Mouse (Mus musculus) urinary bladder, postnatal 4 days (tissue): Measurements from ENCODE around the gene Tmem121.
"Not testable (repeated sequence)": the region's sequence is repeated elsewhere in the genome, so short reads cannot be mapped to it uniquely, and the experiment has no call there.

ENCODE experiments used
- DNase-seq, 2 experiments: peaks; one replicate each; pipeline ENCODE4 v3.0.0; 2021 to 2022; ENCODE audit warnings: low spot score in 2 of 2

Tmem121 gene

DNA sequence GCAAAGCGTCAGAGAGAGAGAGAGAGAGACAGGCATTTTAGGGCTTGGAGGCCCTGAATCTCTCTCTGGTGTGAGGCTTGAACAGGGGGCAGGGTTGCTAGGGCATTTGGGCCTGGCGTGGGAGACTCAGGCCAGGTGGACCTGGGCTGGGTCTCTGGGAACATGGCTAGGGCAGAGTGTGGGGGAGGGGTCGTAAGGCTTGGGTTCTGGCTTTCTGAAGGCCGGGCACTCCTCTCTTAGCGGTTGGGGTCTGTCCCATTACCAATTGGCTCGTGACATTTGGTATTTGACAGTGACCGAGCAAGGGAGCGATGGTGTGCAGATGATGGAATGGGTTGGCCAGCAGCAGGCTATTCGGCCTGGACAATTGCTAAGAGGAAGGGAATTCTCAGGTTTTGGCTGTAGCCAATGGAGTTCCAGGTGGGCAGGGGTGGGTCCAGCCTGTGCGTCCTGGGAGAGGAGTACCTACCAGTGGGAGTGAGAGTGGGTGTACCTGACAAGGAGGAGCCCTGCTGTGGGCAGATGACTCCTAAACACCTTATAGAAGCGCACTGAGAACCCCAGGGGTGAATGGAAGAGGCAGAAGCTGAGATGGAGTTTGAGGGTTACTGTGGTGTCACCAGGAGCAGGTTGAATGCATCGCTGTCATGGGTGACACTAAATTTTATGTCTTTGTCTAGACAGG lies 738 bp downstream of the Tmem121 start:
- no peak for DNase-seq

DNA sequence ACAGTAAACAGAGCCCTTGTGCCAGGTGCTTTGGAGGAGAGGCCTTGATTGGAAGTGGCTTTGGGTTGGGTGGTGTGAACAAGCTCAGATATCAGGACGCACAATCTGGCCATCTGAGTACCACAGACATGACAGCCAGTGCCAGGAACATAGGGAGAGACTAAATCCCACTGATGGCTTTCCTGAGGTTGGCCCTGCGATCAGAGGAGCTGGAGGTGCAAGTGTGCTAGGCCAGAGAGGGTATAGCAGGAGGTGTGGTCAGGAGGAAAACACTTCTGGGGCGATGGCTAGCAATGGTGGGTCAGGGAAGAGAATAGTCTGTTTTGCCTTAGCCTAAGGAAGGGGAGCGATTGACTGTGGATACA lies 1.3 kb downstream of the Tmem121 start:
- no peak for DNase-seq

DNA sequence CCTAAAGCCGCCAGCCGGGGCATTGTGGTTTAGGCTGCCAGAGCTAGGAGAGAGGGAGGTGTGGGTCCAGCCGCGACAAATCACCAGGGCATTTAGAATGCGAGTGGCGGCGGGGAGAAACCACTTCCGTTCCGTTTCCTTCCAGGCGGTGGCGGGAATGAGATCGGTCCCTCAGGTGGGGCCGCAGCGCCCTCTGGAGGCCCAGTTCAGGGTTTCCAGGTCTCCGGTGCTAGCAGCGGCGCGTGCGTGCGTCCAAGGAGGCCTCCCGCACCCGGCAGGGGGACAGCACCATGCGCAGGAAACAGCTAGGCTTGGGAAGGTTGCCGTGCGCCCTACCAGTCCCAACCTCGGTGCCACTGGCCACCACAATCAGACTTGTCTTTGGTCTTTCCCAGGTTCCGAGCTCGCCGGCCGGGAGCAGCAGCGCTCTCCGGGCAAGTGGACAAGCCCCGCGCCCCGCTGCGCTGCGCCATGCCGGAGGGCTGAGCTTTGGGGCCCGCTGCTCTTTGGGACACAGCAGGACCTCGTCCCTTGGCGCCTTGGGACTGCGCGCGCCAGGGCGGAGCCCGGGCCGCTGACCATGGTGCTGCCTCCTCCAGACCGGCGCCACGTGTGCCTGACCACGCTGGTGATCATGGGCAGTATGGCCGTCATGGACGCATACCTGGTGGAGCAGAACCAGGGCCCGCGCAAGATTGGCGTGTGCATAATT lies 2.0 kb downstream of the Tmem121 start:
- DNase-seq, result peak; percentile 64 to 82

DNA sequence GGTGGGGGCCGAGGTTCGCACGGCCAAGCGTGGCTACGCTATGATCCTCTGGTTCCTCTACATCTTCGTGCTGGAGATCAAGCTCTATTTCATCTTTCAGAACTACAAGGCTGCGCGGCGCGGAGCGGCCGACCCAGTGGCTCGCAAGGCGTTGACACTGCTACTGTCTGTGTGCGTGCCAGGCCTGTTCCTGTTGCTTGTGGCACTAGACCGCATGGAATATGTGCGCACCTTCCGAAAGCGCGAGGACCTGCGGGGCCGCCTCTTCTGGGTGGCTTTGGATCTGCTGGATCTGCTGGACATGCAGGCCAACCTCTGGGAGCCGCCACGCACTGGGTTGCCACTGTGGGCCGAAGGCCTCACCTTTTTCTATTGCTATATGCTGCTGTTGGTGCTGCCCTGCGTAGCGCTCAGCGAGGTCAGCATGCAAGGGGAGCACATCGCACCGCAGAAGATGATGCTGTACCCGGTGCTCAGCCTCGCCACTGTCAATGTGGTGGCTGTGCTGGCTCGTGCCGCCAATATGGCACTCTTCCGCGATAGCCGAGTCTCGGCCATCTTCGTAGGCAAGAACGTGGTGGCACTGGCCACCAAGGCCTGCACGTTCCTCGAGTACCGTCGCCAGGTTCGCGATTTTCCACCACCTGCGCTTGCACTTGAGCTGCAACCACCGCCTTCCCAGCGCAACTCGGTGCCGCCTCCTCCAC lies 2.8 kb downstream of the Tmem121 start:
- no peak for DNase-seq

DNA sequence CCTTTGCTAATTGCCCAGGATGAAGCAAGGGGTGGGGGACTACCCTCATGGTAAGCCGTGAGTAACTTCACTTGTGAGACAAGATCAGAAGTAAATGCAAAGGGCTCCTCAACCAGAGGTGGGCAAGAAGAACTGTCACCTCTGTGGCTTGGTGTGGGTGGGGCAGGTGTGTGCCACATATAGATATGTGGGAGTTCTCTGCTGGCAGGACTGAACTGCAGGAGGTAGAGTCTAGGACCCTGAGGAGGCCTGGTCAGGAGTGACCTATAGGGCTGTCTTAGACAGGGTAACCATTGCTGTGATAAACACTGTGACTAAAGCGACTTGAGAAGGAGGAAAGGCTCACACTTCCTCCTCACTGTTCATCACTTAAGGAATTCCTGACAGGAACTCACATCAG lies 7.7 kb downstream of the Tmem121 start:
- no peak for DNase-seq

DNA sequence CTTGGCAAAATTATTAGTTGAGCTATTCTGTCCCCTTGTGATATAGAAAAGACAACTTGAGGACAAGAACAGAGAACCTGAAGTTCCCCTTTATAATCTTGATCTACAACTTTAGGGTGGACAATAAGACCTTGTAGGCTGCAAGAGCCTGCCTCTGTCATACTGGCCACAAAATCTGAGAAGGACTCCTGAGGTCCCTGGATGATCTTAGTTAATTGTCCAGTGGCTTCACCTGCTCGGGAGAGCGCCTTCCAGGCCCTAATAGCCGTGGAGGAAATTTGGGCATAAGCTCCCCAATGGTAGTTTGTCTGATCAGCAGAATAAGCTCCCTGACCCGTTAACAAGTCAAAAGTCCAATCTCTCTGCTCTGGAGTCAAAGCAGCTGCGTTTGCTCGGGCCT lies 13.4 kb downstream of the Tmem121 start:
- not testable (repeated sequence) for DNase-seq

DNA sequence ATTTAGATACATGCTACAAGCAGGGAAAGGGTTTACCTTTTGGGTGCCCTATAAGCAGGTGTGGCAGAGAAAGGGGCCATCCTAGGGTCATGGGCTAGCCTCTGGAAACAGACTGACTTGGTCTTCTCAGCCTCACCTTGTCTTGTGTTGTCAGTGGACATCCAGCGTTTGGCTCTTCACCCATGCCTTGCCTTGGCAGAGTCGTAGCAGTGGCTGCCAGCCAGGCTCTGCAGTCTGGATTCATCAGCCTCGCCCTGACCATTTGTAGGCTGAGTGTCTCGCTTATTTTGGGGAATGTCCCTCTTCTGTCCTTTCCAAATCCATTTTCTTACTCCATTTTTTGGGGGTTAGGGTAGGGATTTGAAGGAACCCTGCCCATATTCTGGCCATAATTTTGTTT lies 15.6 kb downstream of the Tmem121 start:
- DNase-seq, result no peak

DNA sequence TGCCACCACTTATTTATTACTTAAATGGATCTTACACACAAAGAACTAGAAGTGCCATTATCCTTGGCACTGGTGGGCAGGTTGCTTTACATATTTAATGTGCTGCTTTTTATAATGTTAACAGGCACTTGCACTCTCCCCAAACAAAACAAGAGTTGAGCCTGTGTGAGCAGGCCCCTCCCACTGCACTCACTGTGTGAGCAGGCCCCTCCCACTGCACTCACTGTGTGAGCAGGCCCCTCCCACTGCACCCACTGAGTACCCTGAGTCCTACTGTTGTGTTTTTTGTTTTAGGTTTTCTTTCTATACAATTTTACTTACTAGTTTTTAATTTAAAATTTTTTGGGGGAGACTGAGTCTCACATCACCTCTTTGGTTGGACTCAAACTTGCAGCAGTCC lies 16.3 kb downstream of the Tmem121 start:
- DNase-seq, result no peak

DNA sequence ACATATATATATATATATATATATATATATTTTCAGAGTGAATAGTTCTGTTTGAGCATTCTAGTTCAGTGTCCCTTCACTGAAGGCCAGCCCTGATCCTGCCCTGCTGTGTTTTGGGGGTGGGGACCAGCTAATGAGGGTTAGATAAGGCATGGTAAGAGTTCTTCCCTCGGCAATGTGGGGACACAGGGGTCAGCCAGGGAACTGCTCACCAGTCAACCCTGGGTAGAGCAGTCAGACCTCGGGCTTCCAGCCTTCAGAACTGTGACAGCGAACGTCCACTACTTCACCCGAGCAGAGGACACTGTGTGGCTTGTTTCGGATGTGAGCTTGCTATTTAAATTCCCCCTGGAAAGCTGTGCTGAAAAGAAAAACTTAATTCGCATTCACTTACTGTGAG lies 17.8 kb downstream of the Tmem121 start:
- DNase-seq, result no peak

DNA sequence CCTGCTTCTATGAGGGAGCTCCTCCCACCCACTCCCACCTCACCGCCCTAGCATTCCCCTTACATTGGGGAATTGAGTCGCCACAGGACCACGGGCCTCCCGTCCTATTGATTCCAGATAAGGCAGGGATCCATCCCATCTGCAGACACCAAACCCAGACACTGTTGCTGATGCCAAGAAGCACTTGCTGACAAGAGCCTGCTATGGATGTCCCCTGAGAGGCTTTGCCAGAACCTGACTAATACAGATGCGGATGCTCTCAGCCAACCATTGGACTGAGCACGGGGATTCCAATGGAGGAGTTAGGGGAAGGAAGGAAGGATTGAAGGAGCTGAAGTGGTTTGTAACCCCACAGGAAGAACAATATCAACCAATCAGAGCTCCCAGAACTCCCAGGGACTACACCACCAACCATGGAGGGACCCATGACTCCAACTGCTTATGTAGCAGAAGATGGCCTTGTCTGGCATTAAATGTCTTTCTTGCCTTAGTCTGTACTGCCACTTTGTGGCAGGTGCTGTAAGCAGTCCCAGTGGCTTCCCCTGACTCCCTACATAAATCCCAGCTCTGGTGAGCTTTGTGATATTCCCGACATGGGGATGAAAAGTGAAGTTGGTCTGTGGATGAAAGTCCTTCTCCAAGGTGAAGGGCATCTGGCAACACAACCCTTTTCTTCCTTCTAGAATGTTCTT lies 19.7 kb downstream of the Tmem121 start:
- DNase-seq, result no peak

DNA sequence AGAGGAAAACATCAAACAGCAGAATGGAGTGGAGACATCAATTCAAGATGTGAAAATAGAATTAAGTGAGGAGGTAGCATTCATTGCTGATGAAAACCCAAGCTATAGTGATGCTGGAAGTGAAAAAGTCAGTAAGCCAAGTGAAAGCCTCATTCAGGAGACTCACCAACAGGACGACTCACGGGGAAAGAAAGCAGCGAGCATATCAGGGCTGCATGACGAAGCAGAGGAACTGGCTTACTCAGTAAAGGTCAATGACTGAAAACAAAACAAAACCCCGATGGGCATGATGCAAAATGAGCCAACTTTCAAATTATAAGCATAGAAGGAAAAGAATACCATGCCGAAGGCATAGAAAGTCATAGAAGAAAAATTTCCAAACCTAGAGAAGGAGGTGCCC lies 22.0 kb downstream of the Tmem121 start:
- DNase-seq, result no peak

DNA sequence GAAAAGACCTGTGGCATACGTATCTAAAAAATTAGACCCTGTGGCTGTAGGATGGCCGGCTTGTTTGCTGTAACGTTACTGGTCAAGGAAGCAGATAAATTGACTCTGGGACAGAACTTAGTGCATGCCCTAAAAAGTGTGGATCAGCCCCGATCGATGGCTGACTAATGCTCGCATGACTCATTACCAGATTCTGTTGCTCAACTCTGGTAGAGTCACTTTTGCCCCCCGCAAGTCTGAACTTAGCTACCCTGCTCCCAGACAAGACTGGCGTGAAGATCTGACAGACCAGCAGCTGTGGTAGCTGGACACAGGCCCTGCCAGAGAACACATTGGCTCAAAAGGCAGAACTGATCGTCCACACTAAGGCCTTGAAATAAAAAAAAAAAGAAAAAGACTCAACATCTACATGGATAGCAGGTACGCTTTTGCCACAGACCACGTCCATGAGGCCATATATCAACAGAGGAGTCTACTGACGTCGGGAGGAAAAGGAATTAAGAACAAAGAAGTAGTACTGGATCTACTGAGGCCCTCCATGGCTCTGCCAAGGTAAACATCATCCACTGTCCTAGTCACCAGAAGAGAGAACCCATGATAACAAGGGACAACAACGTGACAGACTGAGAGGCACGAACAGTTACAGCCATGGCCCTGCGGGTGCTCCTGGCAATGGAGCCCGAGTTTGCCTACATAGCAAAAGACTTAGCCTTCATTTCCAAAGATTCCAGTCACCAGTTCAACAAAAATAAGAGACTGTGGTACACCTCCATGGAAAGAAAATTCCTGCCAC lies 25.1 kb downstream of the Tmem121 start:
- no peak for DNase-seq

DNA sequence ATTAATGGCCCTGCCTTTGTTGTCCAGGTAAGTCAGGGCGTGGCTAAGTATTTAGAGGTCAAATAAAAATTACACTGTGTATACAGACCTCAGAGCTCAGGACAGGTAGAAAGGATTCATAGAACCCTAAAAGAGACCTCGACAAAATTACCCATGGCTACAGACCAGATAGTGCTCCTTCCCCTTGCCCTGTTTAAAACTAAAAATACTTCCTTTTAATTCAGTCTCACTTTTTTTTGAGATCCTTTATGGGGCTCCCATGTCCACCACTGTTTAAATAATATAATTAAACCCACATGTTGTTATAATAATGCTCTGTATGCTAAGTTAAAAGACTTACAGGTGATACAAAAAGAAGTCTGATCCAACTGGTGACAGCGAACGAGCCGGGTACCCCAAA lies 26.0 kb downstream of the Tmem121 start:
- DNase-seq, result no peak

DNA sequence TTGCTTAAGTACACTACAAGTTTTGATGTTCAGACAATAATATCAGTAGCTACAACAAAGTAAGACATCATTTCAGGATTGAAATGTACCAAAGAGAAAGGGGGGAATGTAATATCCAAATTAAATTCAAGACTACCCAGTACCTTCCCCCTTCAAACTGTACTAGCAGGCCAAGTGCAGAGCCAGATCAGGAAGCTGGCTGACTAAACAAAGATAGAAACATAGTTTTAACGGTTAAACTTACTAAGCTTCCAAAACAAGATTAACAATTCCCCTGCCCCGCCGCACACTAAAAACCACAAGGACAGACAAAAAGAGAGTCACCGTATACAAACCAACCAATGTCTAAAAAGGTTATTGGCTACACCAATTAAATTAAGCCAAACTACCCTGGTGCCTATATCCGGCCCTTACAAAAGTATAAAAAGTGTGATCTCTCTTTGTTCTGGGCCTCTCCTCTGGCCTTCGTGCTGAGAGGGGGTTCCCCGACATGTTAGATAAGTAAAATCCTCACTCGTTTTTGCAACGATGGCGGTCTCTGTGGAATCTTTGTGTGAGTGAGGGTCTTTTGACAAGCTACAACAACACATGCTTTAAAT lies 26.7 kb downstream of the Tmem121 start:
- DNase-seq, result no peak

DNA sequence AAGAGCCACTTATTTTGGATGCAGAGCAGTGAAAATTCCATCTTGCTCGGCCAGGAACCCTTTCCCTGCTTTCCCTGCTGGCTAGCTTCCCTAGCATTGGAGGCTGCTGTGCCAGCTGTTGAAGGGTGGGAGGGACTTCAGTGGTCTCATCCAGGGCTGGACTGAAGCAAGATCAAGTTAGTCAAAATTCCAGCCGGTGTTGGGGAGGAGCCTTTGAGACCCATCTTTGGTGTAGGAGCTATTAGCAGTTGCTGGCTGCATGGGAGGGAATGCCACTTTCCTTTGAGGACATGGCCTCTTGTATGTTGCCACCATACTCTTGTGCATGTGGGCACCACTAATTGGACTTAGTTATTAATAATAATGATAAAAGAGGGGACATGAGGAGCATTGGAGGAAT lies 27.5 kb downstream of the Tmem121 start:
- DNase-seq, result no peak

DNA sequence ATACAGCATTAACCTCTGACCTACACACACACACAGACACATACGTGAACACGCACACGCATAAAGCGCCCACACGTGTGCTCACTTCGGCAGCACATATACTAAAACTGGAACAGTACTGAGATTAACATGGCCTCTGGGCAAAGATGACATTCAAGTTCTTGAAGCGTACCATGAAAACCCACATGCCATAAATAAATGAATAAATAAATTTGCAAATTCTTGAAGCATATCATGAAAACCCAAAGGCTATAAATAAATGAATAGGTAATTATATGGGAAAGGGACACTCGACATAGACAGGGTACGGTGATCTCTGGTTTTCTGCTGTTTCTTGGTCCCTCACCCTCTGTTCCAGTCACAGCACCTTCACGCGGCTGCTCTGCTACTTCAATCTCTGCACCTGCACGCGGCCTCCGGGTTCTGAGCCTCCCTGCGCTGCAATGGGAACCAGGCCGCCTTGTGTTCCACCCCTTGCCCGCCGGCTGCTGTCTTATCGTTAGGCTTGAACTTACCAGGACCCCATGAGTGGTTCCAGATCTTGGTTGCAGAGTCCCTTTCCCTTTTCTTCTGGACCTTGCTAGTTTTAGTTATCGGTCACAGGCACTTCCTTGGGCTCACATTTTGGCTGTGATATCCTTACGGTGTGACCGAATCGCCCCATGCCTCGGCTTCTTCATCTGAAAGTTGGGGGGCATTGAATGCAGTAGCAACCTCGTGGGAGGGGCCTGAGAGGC lies 28.5 kb downstream of the Tmem121 start:
- DNase-seq, result no peak

DNA sequence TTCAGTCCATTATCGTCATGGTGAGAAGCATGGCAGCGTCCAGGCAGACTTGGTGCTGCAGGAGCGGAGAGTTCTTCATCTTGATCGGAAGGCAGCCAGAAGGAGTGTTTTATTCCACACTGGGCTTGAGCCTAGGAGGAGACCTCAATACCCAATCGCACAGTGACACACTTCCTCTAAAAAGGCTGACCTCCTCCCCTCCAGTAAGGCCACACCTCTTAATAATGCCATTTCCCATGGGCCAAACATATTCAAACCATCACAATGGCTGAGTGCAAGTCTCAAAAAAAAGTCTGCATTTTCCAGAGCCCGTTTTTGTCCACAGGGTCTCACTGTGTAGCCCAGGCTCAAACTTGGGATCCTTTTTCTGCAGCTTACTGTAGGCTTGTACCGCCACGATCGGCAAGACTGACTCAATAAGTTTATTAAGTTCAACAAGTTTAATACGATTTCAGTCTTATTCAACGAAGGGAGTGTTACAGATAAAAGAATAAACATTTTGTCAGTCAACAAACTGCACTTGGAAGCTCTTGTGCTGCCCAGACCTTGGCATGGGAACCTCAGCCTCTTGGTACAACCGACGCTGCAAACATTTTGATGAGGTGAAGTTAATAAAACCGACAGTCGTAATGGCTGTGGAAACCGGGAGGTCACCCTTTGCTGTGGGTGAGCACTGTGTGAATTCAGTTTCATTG lies 29.4 kb downstream of the Tmem121 start:
- DNase-seq, result no peak

DNA sequence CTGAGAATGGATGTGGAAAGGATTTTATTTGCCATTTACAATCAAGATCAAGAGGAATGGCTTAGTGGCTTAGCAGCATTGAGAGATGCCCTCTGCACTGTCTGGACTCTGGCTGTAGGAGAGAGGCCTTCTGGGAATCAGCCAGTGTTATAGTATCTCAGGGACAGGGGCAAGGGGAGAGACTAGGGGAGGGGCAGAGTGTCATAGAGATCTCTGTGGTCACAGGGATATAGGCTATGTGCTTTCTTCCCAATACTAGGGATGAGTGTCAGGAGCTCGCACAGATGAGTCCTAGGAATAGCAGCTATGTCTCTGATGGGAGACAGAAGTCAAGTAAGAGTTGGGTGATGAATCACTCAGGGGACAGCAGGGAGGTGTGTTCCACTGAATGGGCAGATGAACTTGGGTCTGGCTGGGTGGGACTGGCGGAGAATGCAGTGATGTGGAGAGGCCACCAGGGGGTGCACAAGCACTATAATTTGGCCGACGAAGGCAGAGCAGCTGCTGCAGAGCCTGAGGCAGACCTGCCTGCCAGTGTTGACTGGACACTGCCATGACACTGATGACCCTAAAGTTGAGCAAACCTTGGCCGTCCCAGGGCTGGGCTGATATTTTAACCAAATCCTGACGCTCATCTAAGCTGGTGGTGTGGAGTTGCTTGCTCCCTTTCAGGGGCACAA lies 30.1 kb downstream of the Tmem121 start:
- DNase-seq, result peak; percentile 51 to 71
